Mouse (Mus musculus): ENCODE data around the gene Fosb. TPM values are rescaled to one million over a fixed set of nuclear protein-coding genes. Genes with fewer than 3 reads are reported as not detected.
A peak's percentile ranks its signal among the peaks of the same experiment; 100 is the strongest.

Gene Fosb
- total RNA-seq, 2 experiments from 2014 or later: 8.1 to 24.4 TPM

DNA sequence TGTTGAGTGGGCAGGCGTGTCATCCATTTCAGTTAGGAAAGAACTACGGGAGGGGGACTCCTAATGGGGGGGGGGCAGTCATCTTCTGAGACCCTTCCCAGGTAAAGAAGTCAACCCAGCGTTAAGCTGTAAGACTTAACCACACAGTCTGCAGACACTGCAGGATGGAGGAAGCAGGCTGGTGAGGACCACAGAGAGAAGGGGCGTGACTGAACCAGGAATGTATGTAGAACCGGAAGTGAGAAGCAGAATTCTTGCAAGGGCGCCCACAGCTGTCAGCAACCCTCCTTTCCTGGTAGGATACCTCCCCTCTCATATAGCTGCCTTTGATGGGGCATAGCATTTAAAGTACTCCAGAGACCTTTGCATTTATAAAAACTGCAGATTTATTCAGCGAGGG lies 53.3 kb downstream of the Fosb start:
- ATAC-seq (replicated peaks; ENCODE audit: poor library complexity, severe bottlenecking): peak; percentile 70

- ATAC-seq (replicated peaks; ENCODE audit: poor library complexity, severe bottlenecking): no peak
Measured at GRCm38 (mm10) chr7:19255395-19255794, 54.5 kb downstream of the Fosb start.

GRCm38 (mm10) chr7:19253437-19253836 lies 56.4 kb downstream of the Fosb start:
- ATAC-seq (replicated peaks; ENCODE audit: poor library complexity, severe bottlenecking): no peak

Other genes with a start within 250 kb of the Fosb start
- 2.2 and 4.9 TPM in 2 replicates for gene Dmwd, start 233.8 kb downstream of the Fosb start, total RNA-seq (2014; fragmentation: Nextera tagmentation)
- 0.99 and 3.4 TPM in 2 replicates for gene Dmwd, start 233.8 kb downstream of the Fosb start, total RNA-seq (2017)
- gene Dmpk, start 226.2 kb downstream of the Fosb start, total RNA-seq (2014; fragmentation: Nextera tagmentation): 0.32 TPM in 1 of 2 replicates, not detected in the other
- 1.0 TPM in 1 of 2 replicates, not detected in the other for gene Dmpk, start 226.2 kb downstream of the Fosb start, total RNA-seq (2017)
- 4.0 and 8.1 TPM in 2 replicates for gene Six5, start 215.5 kb downstream of the Fosb start, total RNA-seq (2014; fragmentation: Nextera tagmentation)
- 1.6 and 2.7 TPM in 2 replicates for gene Six5, start 215.5 kb downstream of the Fosb start, total RNA-seq (2017)
- 0.71 TPM in 1 of 2 replicates, not detected in the other for gene Gm4969, start 191.7 kb downstream of the Fosb start, total RNA-seq (2014; fragmentation: Nextera tagmentation)
- gene Gm4969, start 191.7 kb downstream of the Fosb start, total RNA-seq (2017): 0.05 TPM in 1 of 2 replicates, not detected in the other
- 3.1 and 4.9 TPM in 2 replicates for gene Fbxo46, start 190.2 kb downstream of the Fosb start, total RNA-seq (2014; fragmentation: Nextera tagmentation)
- gene Fbxo46, start 190.2 kb downstream of the Fosb start, total RNA-seq (2017): 4.7 and 5.4 TPM in 2 replicates
- 4.2 and 12.0 TPM in 2 replicates for gene Qpctl, start 160.8 kb downstream of the Fosb start, total RNA-seq (2014; fragmentation: Nextera tagmentation)
- 4.9 and 5.0 TPM in 2 replicates for gene Qpctl, start 160.8 kb downstream of the Fosb start, total RNA-seq (2017)
- gene Snrpd2, start 160.3 kb downstream of the Fosb start, total RNA-seq (2014; fragmentation: Nextera tagmentation): 91.5 and 121 TPM in 2 replicates
- 83.2 and 158 TPM in 2 replicates for gene Snrpd2, start 160.3 kb downstream of the Fosb start, total RNA-seq (2017)
- not detected in 2 replicates for gene Gipr, start 143.9 kb downstream of the Fosb start, total RNA-seq (2014; fragmentation: Nextera tagmentation)
- gene Gipr, start 143.9 kb downstream of the Fosb start, total RNA-seq (2017): 0.26 TPM in 1 of 2 replicates, not detected in the other
- 4.1 and 18.1 TPM in 2 replicates for gene Eml2, start 133.6 kb downstream of the Fosb start, total RNA-seq (2014; fragmentation: Nextera tagmentation)
- 10.4 and 22.7 TPM in 2 replicates for gene Eml2, start 133.6 kb downstream of the Fosb start, total RNA-seq (2017)
- not detected in 2 replicates for gene Gpr4, start 97.5 kb downstream of the Fosb start, total RNA-seq (2014; fragmentation: Nextera tagmentation)
- not detected in 2 replicates for gene Gpr4, start 97.5 kb downstream of the Fosb start, total RNA-seq (2017)
- gene Opa3, start 81.7 kb downstream of the Fosb start, total RNA-seq (2014; fragmentation: Nextera tagmentation): 20.7 and 35.1 TPM in 2 replicates
- gene Opa3, start 81.7 kb downstream of the Fosb start, total RNA-seq (2017): 14.6 and 18.3 TPM in 2 replicates
- 60.7 and 70.5 TPM in 2 replicates for gene Vasp, start 38.2 kb downstream of the Fosb start, total RNA-seq (2014; fragmentation: Nextera tagmentation)
- gene Vasp, start 38.2 kb downstream of the Fosb start, total RNA-seq (2017): 52.8 and 63.3 TPM in 2 replicates
- not detected in 2 replicates for gene Ppm1n, start 30.0 kb downstream of the Fosb start, total RNA-seq (2014; fragmentation: Nextera tagmentation)
- gene Ppm1n, start 30.0 kb downstream of the Fosb start, total RNA-seq (2017): not detected in 2 replicates
- not detected in 2 replicates for gene Rtn2, start 27.4 kb downstream of the Fosb start, total RNA-seq (2014; fragmentation: Nextera tagmentation)
- gene Rtn2, start 27.4 kb downstream of the Fosb start, total RNA-seq (2017): not detected in 2 replicates
- gene Ercc1, start 34.7 kb upstream of the Fosb start, total RNA-seq (2014; fragmentation: Nextera tagmentation): 12.4 and 42.8 TPM in 2 replicates
- 29.4 and 34.9 TPM in 2 replicates for gene Ercc1, start 34.7 kb upstream of the Fosb start, total RNA-seq (2017)
- gene Cd3eap, start 49.4 kb upstream of the Fosb start, total RNA-seq (2014; fragmentation: Nextera tagmentation): 20.3 and 26.1 TPM in 2 replicates
- 23.2 and 39.9 TPM in 2 replicates for gene Cd3eap, start 49.4 kb upstream of the Fosb start, total RNA-seq (2017)
- gene Ppp1r13l, start 49.7 kb upstream of the Fosb start, total RNA-seq (2014; fragmentation: Nextera tagmentation): 1.8 and 1.9 TPM in 2 replicates
- 0.26 and 0.57 TPM in 2 replicates for gene Ppp1r13l, start 49.7 kb upstream of the Fosb start, total RNA-seq (2017)
- 10.7 and 26.9 TPM in 2 replicates for gene Ercc2, start 72.0 kb upstream of the Fosb start, total RNA-seq (2014; fragmentation: Nextera tagmentation)
- 29.8 and 31.9 TPM in 2 replicates for gene Ercc2, start 72.0 kb upstream of the Fosb start, total RNA-seq (2017)
- not detected in 2 replicates for gene Klc3, start 94.1 kb upstream of the Fosb start, total RNA-seq (2014; fragmentation: Nextera tagmentation)
- gene Klc3, start 94.1 kb upstream of the Fosb start, total RNA-seq (2017): not detected in 2 replicates
- 0.85 TPM in 1 of 2 replicates, not detected in the other for gene Ckm, start 94.7 kb upstream of the Fosb start, total RNA-seq (2014; fragmentation: Nextera tagmentation)
- 1.5 and 3.0 TPM in 2 replicates for gene Ckm, start 94.7 kb upstream of the Fosb start, total RNA-seq (2017)
- gene Mark4, start 148.8 kb upstream of the Fosb start, total RNA-seq (2014; fragmentation: Nextera tagmentation): 9.1 and 10.8 TPM in 2 replicates
- 2.5 and 3.8 TPM in 2 replicates for gene Mark4, start 148.8 kb upstream of the Fosb start, total RNA-seq (2017)
- 1.0 and 2.5 TPM in 2 replicates for gene Exoc3l2, start 153.3 kb upstream of the Fosb start, total RNA-seq (2014; fragmentation: Nextera tagmentation)
- 0.95 TPM in 1 of 2 replicates, not detected in the other for gene Exoc3l2, start 153.3 kb upstream of the Fosb start, total RNA-seq (2017)
- 3.1 and 4.5 TPM in 2 replicates for gene Bloc1s3, start 198.3 kb upstream of the Fosb start, total RNA-seq (2014; fragmentation: Nextera tagmentation)
- 0.60 and 1.0 TPM in 2 replicates for gene Bloc1s3, start 198.3 kb upstream of the Fosb start, total RNA-seq (2017)
- 75.3 and 83.4 TPM in 2 replicates for gene Trappc6a, start 198.3 kb upstream of the Fosb start, total RNA-seq (2014; fragmentation: Nextera tagmentation)
- 28.2 and 30.6 TPM in 2 replicates for gene Trappc6a, start 198.3 kb upstream of the Fosb start, total RNA-seq (2017)
- gene Nkpd1, start 207.8 kb upstream of the Fosb start, total RNA-seq (2014; fragmentation: Nextera tagmentation): not detected in 2 replicates
- gene Nkpd1, start 207.8 kb upstream of the Fosb start, total RNA-seq (2017): not detected in 2 replicates